Mouse (Mus musculus) midbrain, embryonic 16.5 days (tissue): ENCODE measurements at regions not wholly inside any gene's neighbourhood (a gene's known extent, or its start where the extent isn't known, plus 50 kb on each side); places are given as distances from the start of the nearest gene placed in this dataset.

ENCODE experiments used
- ATAC-seq: fragments of 200-750 bp; cut with Nextera tagmentation; 2 replicates; pipeline ENCODE4 v1.8.0; 2017; ENCODE audit warnings: moderate TSS enrichment
- H3K27ac ChIP-seq: fragments of 300-500 bp; sonication (generic); 2 replicates; pipeline ENCODE4 v1.5.1; 2014; ENCODE audit warnings: mild to moderate bottlenecking, low read length, mixed read lengths
- H3K27me3 ChIP-seq: fragments of 300-500 bp; sonication (generic); 2 replicates; pipeline ENCODE4 v1.6.1; 2014; ENCODE audit warnings: low read depth, low read length, mixed read lengths; ENCODE audit not compliant: control insufficient read depth, insufficient read depth
- H3K36me3 ChIP-seq: fragments of 300-500 bp; sonication (generic); 2 replicates; pipeline ENCODE4 v1.6.1; 2014; ENCODE audit warnings: mild to moderate bottlenecking, low read length, moderate library complexity, mixed read lengths; ENCODE audit not compliant: control insufficient read depth, insufficient read depth
- H3K4me1 ChIP-seq: fragments of 300-500 bp; sonication (generic); 2 replicates; pipeline ENCODE4 v1.6.1; 2014; ENCODE audit warnings: mild to moderate bottlenecking, low read length, mixed read lengths; ENCODE audit not compliant: control insufficient read depth, insufficient read depth
- H3K4me2 ChIP-seq: fragments of 300-500 bp; sonication (generic); 2 replicates; pipeline ENCODE4 v1.6.1; 2014; ENCODE audit warnings: mild to moderate bottlenecking, low read length, mixed read lengths
- H3K4me3 ChIP-seq: fragments of 300-500 bp; sonication (generic); 2 replicates; pipeline ENCODE4 v1.5.1; 2014; ENCODE audit warnings: low read depth, mild to moderate bottlenecking, low read length, moderate library complexity, mixed read lengths
- H3K9ac ChIP-seq: fragments of 300-500 bp; sonication (generic); 2 replicates; pipeline ENCODE4 v1.6.1; 2014; ENCODE audit warnings: low read depth, low read length, mixed read lengths
- H3K9me3 ChIP-seq: fragments of 300-500 bp; sonication (generic); replicated peaks from 2 replicates; pipeline ENCODE4 v1.6.1; 2014; ENCODE audit warnings: mild to moderate bottlenecking, low read length, mixed read lengths; ENCODE audit not compliant: control insufficient read depth, poor library complexity, severe bottlenecking
- WGBS: fragments of 180-500 bp; shearing (Covaris S2); extraction: QIAGEN DNeasy Blood & Tissue Kit; methylation state at CpG from one replicate; pipeline ENCODE4 v1.1.7; 2014; 5-methylcytosine and 5-hydroxymethylcytosine counted together

DNA sequence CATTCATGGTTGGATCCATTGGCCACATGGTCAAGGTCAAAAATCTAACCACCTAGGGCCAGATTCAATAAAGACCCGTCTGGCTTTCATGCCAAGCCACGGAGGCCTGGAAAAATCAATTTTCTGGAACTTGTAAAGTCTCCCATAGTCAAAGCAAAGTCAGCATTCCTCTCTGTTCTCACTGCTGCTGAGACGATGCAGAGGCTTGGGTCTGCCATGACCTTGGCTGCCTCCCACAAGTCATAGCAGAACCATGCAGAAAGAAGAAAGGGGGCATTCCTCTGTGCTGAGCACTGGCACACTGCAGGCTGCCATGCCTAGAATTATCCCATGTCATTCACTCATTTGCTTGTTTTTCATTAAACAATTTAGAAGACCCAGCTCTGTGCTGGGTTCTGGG is 288.5 kb downstream of the Pax1 start:
- no peak overlapping the region for H3K4me3 ChIP-seq

GRCm38 (mm10) chr2:147647972-147648371 is 286.2 kb downstream of the Pax1 start:
- no peaks in the 10 kb centered on the region for H3K27me3 ChIP-seq
- 90% methylated on average over 8 of the region's 8 CpGs for WGBS
- no peaks in the 10 kb centered on the region for H3K4me1 ChIP-seq
- ATAC-seq: no peak
- H3K36me3 ChIP-seq: no peaks in the 10 kb centered on the region
- no peak overlapping the region for H3K4me3 ChIP-seq
- no peak overlapping the region for H3K27ac ChIP-seq
- no peaks in the 10 kb centered on the region for H3K9me3 ChIP-seq
- no peak overlapping the region for H3K9ac ChIP-seq
- no peak overlapping the region for H3K4me2 ChIP-seq

More for the DNA sequence above, 288.5 kb downstream of the Pax1 start:
- ATAC-seq: no peak
- H3K9me3 ChIP-seq: no peaks in the 10 kb centered on the region
- no peak overlapping the region for H3K4me2 ChIP-seq
- H3K36me3 ChIP-seq: no peaks in the 10 kb centered on the region
- no peaks in the 10 kb centered on the region for H3K27me3 ChIP-seq
- no peaks in the 10 kb centered on the region for H3K4me1 ChIP-seq
- no peak overlapping the region for H3K9ac ChIP-seq
- 46% methylated on average over 3 of the region's 3 CpGs for WGBS
- H3K27ac ChIP-seq: no peak overlapping the region

DNA sequence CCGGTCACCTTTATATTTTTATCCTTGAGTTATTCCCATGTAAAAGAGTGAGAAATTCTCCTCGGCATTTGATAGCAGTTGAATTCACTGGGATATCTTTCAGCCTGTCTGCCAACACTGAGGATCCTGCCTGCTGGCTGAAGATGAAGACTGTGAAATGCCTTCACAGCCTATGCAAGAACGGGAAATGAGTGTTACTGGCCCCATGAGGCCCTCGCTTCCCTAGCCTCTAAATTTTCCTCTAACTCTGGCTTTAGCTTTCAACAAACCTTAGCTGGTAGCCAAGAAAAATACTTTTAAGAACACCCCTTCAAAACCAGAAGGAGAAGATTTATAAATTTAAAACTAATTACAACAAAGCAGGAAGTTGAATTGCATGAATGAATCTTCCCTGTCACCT is 285.8 kb downstream of the Pax1 start:
- H3K9ac ChIP-seq: no peak overlapping the region
- H3K4me1 ChIP-seq: no peaks in the 10 kb centered on the region
- no peaks in the 10 kb centered on the region for H3K27me3 ChIP-seq
- H3K36me3 ChIP-seq: no peaks in the 10 kb centered on the region
- ATAC-seq: no peak
- no peak overlapping the region for H3K27ac ChIP-seq
- WGBS: 89% methylated on average over 4 of the region's 4 CpGs
- H3K4me3 ChIP-seq: no peak overlapping the region
- H3K9me3 ChIP-seq: no peaks in the 10 kb centered on the region
- H3K4me2 ChIP-seq: no peak overlapping the region

DNA sequence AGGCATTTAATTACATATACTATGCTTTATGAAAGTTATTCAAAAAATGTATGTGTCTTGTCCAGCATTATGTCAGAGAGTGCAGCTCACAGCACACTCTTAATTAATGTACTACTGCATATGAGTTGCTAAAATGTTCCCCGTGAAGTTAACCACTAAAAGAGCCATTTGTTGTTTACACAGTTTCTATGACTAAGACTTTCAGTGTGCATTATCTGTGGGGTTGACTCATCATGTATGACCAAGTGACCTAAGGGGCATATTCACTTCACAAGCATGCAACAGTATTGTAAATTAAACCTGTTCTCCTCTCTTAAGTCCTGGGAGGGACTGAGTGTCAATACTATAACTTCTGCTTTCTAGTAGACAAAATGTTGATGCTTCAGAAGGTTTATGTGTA is 276.2 kb downstream of the Pax1 start:
- H3K4me3 ChIP-seq: no peak overlapping the region

GRCm38 (mm10) chr2:147632737-147633136 is 271.0 kb downstream of the Pax1 start:
- Histone ChIP-seq H3K4me3 (no peak overlapping the region), H3K4me2 (no peak overlapping the region), H3K9ac (no peak overlapping the region), H3K4me1 (no peaks in the 10 kb centered on the region), H3K36me3 (no peaks in the 10 kb centered on the region), H3K27me3 (no peaks in the 10 kb centered on the region), H3K27ac (no peak overlapping the region), H3K9me3 (no peaks in the 10 kb centered on the region)
- WGBS: 28% methylated on average over 6 of the region's 6 CpGs
- ATAC-seq: no peak

More for the DNA sequence above, 276.2 kb downstream of the Pax1 start:
- Histone ChIP-seq H3K4me2 (no peak overlapping the region), H3K27me3 (no peaks in the 10 kb centered on the region), H3K9ac (no peak overlapping the region), H3K9me3 (no peaks in the 10 kb centered on the region), H3K27ac (no peak overlapping the region), H3K4me1 (no peaks in the 10 kb centered on the region), H3K36me3 (no peaks in the 10 kb centered on the region)
- 88% methylated on average over 1 of the region's 1 CpGs for WGBS
- ATAC-seq: no peak

DNA sequence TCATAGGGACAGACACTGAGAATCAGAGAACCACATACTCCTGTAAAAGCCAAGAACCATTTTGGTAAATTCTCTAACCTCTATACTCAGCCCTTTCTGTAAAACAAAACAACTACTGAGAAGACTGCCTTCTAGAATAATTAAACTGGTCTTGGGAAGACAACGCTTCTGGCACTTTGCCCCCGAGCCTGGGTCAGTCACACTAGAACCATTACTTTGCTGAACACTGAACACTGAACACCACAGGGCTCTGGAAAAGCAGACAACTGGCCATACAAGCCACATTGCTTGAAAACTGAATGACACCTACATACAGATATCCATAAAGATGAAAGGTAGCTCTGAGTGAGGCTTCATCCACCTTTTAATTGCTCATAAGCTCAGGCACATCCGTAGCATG is 268.0 kb downstream of the Pax1 start:
- Histone ChIP-seq H3K36me3 (no peaks in the 10 kb centered on the region), H3K4me2 (no peak overlapping the region), H3K9me3 (no peaks in the 10 kb centered on the region), H3K27me3 (no peaks in the 10 kb centered on the region), H3K4me3 (no peak overlapping the region), H3K4me1 (no peaks in the 10 kb centered on the region), H3K9ac (no peak overlapping the region), H3K27ac (no peak overlapping the region)
- WGBS: 92% methylated on average over 3 of the region's 3 CpGs
- no peak for ATAC-seq

GRCm38 (mm10) chr2:147627096-147627495 is 265.4 kb downstream of the Pax1 start:
- no peaks in the 10 kb centered on the region for H3K27me3 ChIP-seq
- H3K9me3 ChIP-seq: no peaks in the 10 kb centered on the region
- H3K27ac ChIP-seq: no peak overlapping the region
- WGBS: 80% methylated on average over 5 of the region's 5 CpGs
- no peak for ATAC-seq
- no peaks in the 10 kb centered on the region for H3K4me1 ChIP-seq
- H3K36me3 ChIP-seq: no peaks in the 10 kb centered on the region
- no peak overlapping the region for H3K4me3 ChIP-seq
- H3K4me2 ChIP-seq: no peak overlapping the region
- no peak overlapping the region for H3K9ac ChIP-seq

- no peak overlapping the region for H3K4me2 ChIP-seq
- 88% methylated on average over 4 of the region's 4 CpGs for WGBS
- H3K4me1 ChIP-seq: no peaks in the 10 kb centered on the region
These were observed 261.4 kb downstream of the Pax1 start for GRCm38 (mm10) chr2:147623116-147623515.

DNA sequence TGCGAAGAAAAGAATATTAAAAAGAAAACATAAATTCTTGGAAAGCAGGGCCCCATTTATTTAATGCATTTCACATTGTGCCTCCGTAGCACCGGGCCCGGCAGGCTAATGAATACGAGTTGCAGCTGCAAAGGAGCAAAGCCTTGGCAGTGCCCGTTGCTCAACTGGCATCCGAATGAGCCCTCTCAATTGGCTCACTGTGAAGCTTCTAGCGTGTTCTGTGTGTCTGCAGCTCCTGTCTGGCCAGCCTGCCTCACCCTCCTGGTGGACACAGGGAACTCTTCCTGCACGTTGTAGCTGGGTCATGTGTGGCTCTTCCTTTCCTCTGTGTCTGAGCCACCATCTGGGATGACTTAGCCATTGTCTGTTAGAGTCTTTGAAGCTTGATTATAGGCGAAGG is 256.1 kb downstream of the Pax1 start:
- no peak for ATAC-seq
- no peaks in the 10 kb centered on the region for H3K27me3 ChIP-seq
- no peaks in the 10 kb centered on the region for H3K4me1 ChIP-seq
- 63% methylated on average over 10 of the region's 10 CpGs for WGBS
- no peak overlapping the region for H3K27ac ChIP-seq
- H3K4me3 ChIP-seq: no peak overlapping the region
- H3K9ac ChIP-seq: no peak overlapping the region
- H3K36me3 ChIP-seq: no peaks in the 10 kb centered on the region
- H3K9me3 ChIP-seq: no peaks in the 10 kb centered on the region
- no peak overlapping the region for H3K4me2 ChIP-seq

More at GRCm38 (mm10) chr2:147623116-147623515, 261.4 kb downstream of the Pax1 start:
- Histone ChIP-seq H3K27ac (no peak overlapping the region), H3K27me3 (no peaks in the 10 kb centered on the region), H3K9ac (no peak overlapping the region), H3K9me3 (no peaks in the 10 kb centered on the region), H3K36me3 (no peaks in the 10 kb centered on the region), H3K4me3 (no peak overlapping the region)
- no peak for ATAC-seq

DNA sequence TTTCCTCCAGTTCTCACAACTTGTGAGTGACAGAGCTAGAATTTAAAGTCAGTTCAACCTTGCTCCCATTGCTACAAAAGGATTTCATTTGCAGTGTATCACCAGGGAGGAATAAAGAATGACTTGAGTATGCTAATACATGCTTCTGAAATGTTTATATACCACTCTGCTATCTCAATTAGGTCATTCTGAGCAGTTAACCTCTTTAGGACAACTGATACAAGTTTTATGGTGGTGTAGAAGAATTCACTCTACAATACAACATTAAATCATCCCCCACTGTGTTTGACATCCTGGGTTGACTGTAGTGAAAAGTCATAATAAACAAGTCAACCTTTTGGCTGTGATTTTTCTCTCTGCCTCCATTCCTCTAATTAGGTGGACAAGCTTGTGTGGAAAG is 248.6 kb downstream of the Pax1 start:
- Histone ChIP-seq H3K4me3 (no peak overlapping the region), H3K27ac (no peak overlapping the region), H3K27me3 (no peaks in the 10 kb centered on the region), H3K4me2 (no peak overlapping the region), H3K9me3 (no peaks in the 10 kb centered on the region), H3K4me1 (no peaks in the 10 kb centered on the region), H3K9ac (no peak overlapping the region), H3K36me3 (no peaks in the 10 kb centered on the region)
- ATAC-seq: no peak
